Mouse (Mus musculus): ENCODE measurements around the gene Ipo13. TPM values are rescaled to one million over a fixed set of nuclear protein-coding genes. Genes with fewer than 3 reads are reported as not detected.

Gene Ipo13
- total and polyA plus RNA-seq, 3 experiments: 60.8 to 104 (median 68.4) TPM

GRCm38 (mm10) chr4:117873615-117874014 is 41.2 kb downstream of the Ipo13 start:
- intact Hi-C loops (cut with DNase I): no loop called here
- DNase-seq: no peak
- WGBS: 88% methylated on average over 9 of the region's 9 CpGs
- Histone ChIP-seq H3K36me3 (ENCODE audit: control insufficient read depth, insufficient read depth, low read length) (no peaks in the 10 kb centered on the region), H3K4me1 (ENCODE audit: control insufficient read depth, insufficient read depth, low read length) (no peaks in the 10 kb centered on the region), H3K79me2 (replicated peaks; ENCODE audit: control insufficient read depth, insufficient read depth, low read length) (no peaks in the 10 kb centered on the region), H3K27me3 (ENCODE audit: control insufficient read depth, insufficient read depth, low read length) (no peaks in the 10 kb centered on the region), H3K9ac (ENCODE audit: low read depth, low read length) (no peak overlapping the region), H3K4me3 (no peak overlapping the region), H3K27ac (no peak overlapping the region)
- TF ChIP-seq EP300 (IDR thresholded peaks at IDR 0.05; ENCODE audit: insufficient read depth, low read depth, low read length): no peak
- TF ChIP-seq POLR2A (IDR thresholded peaks at IDR 0.05; ENCODE audit: insufficient read depth, low read depth, low read length): no peak
- TF ChIP-seq CTCF (IDR thresholded peaks at IDR 0.05): no peak

GRCm38 (mm10) chr4:117872471-117872886 is 42.3 kb downstream of the Ipo13 start, which contains the start of gene Ccdc24:
Ccdc24 (minus strand) TSS chr4:117872557.
- Histone ChIP-seq H3K27ac (no peak within 1 kb of the TSS), H3K27me3 (ENCODE audit: control insufficient read depth, insufficient read depth, low read length) (no peaks in the 10 kb centered on the region), H3K79me2 (replicated peaks; ENCODE audit: control insufficient read depth, insufficient read depth, low read length) (no peaks in the 10 kb centered on the region), H3K36me3 (ENCODE audit: control insufficient read depth, insufficient read depth, low read length) (no peaks in the 10 kb centered on the region), H3K4me1 (ENCODE audit: control insufficient read depth, insufficient read depth, low read length) (no peaks in the 10 kb centered on the region), H3K9ac (ENCODE audit: low read depth, low read length) (no peak within 1 kb of the TSS), H3K4me3 (no peak within 1 kb of the TSS)
- intact Hi-C loops (cut with DNase I): no loop called here
- no peak for DNase-seq
- TF ChIP-seq EP300 (IDR thresholded peaks at IDR 0.05; ENCODE audit: insufficient read depth, low read depth, low read length): no peak
- TF ChIP-seq CTCF (IDR thresholded peaks at IDR 0.05): no peak
- no peak for TF ChIP-seq POLR2A (IDR thresholded peaks at IDR 0.05; ENCODE audit: insufficient read depth, low read depth, low read length)
- WGBS: 20% methylated on average over 14 of the region's 14 CpGs

GRCm38 (mm10) chr4:117871787-117872186 is 43.0 kb downstream of the Ipo13 start:
- no peak for DNase-seq
- H3K4me3 ChIP-seq: no peak overlapping the region
- WGBS: 70% methylated on average over 7 of the region's 7 CpGs
- H3K4me1 ChIP-seq (ENCODE audit: control insufficient read depth, insufficient read depth, low read length): no peaks in the 10 kb centered on the region
- no peaks in the 10 kb centered on the region for H3K79me2 ChIP-seq (replicated peaks; ENCODE audit: control insufficient read depth, insufficient read depth, low read length)
- no peaks in the 10 kb centered on the region for H3K36me3 ChIP-seq (ENCODE audit: control insufficient read depth, insufficient read depth, low read length)
- H3K27me3 ChIP-seq (ENCODE audit: control insufficient read depth, insufficient read depth, low read length): no peaks in the 10 kb centered on the region
- no peak overlapping the region for H3K9ac ChIP-seq (ENCODE audit: low read depth, low read length)
- intact Hi-C loops (cut with DNase I): no loop called here
- no peak for TF ChIP-seq EP300 (IDR thresholded peaks at IDR 0.05; ENCODE audit: insufficient read depth, low read depth, low read length)
- TF ChIP-seq POLR2A (IDR thresholded peaks at IDR 0.05; ENCODE audit: insufficient read depth, low read depth, low read length): no peak
- TF ChIP-seq CTCF (IDR thresholded peaks at IDR 0.05): no peak
- no peak overlapping the region for H3K27ac ChIP-seq

GRCm38 (mm10) chr4:117870437-117870836 is 44.4 kb downstream of the Ipo13 start:
- intact Hi-C loops (cut with DNase I): no loop called here
- H3K27ac ChIP-seq: no peak overlapping the region
- no peak for DNase-seq
- H3K4me1 ChIP-seq (ENCODE audit: control insufficient read depth, insufficient read depth, low read length): no peaks in the 10 kb centered on the region
- no peak overlapping the region for H3K9ac ChIP-seq (ENCODE audit: low read depth, low read length)
- 43% methylated on average over 1 of the region's 1 CpGs for WGBS
- H3K4me3 ChIP-seq: no peak overlapping the region
- no peaks in the 10 kb centered on the region for H3K36me3 ChIP-seq (ENCODE audit: control insufficient read depth, insufficient read depth, low read length)
- H3K79me2 ChIP-seq (replicated peaks; ENCODE audit: control insufficient read depth, insufficient read depth, low read length): no peaks in the 10 kb centered on the region
- no peaks in the 10 kb centered on the region for H3K27me3 ChIP-seq (ENCODE audit: control insufficient read depth, insufficient read depth, low read length)
- TF ChIP-seq EP300 (IDR thresholded peaks at IDR 0.05; ENCODE audit: insufficient read depth, low read depth, low read length): no peak
- TF ChIP-seq POLR2A (IDR thresholded peaks at IDR 0.05; ENCODE audit: insufficient read depth, low read depth, low read length): no peak
- no peak for TF ChIP-seq CTCF (IDR thresholded peaks at IDR 0.05)

- no peak for TF ChIP-seq EP300 (IDR thresholded peaks at IDR 0.05; ENCODE audit: insufficient read depth, low read depth, low read length)
- TF ChIP-seq CTCF (IDR thresholded peaks at IDR 0.05): no peak
- no peak for TF ChIP-seq POLR2A (IDR thresholded peaks at IDR 0.05; ENCODE audit: insufficient read depth, low read depth, low read length)
- no peak overlapping the region for H3K9ac ChIP-seq (ENCODE audit: low read depth, low read length)
- no peak for DNase-seq
- intact Hi-C loops (cut with DNase I): loop anchor here (5.0 to 10.0 kb wide), 2 partner anchors 165 to 213 kb away; no protein-coding TSS in a partner anchor
- H3K27me3 ChIP-seq (ENCODE audit: control insufficient read depth, insufficient read depth, low read length): no peaks in the 10 kb centered on the region
- no peaks in the 10 kb centered on the region for H3K79me2 ChIP-seq (replicated peaks; ENCODE audit: control insufficient read depth, insufficient read depth, low read length)
- H3K4me1 ChIP-seq (ENCODE audit: control insufficient read depth, insufficient read depth, low read length): no peaks in the 10 kb centered on the region
- WGBS: 74% methylated on average over 9 of the region's 9 CpGs
- no peak overlapping the region for H3K27ac ChIP-seq
- H3K4me3 ChIP-seq: no peak overlapping the region
- no peaks in the 10 kb centered on the region for H3K36me3 ChIP-seq (ENCODE audit: control insufficient read depth, insufficient read depth, low read length)
Measured at GRCm38 (mm10) chr4:117869317-117869716, 45.5 kb downstream of the Ipo13 start.

GRCm38 (mm10) chr4:117867823-117868222 is 47.0 kb downstream of the Ipo13 start:
- intact Hi-C loops (cut with DNase I): loop anchor here (1.0 to 10.0 kb wide), 3 partner anchors 39 to 214 kb away; no protein-coding TSS in a partner anchor
- peak; percentile 51 to 74 for DNase-seq
- WGBS: 17% methylated on average over 24 of the region's 24 CpGs
- no peak overlapping the region for H3K9ac ChIP-seq (ENCODE audit: low read depth, low read length)
- no peaks in the 10 kb centered on the region for H3K36me3 ChIP-seq (ENCODE audit: control insufficient read depth, insufficient read depth, low read length)
- no peak overlapping the region for H3K4me3 ChIP-seq
- TF ChIP-seq CTCF (IDR thresholded peaks at IDR 0.05) (peak; percentile 81), EP300 (IDR thresholded peaks at IDR 0.05; ENCODE audit: insufficient read depth, low read depth, low read length) (no peak)
- H3K4me1 ChIP-seq (ENCODE audit: control insufficient read depth, insufficient read depth, low read length): no peaks in the 10 kb centered on the region
- no peak overlapping the region for H3K27ac ChIP-seq
- no peaks in the 10 kb centered on the region for H3K27me3 ChIP-seq (ENCODE audit: control insufficient read depth, insufficient read depth, low read length)
- no peaks in the 10 kb centered on the region for H3K79me2 ChIP-seq (replicated peaks; ENCODE audit: control insufficient read depth, insufficient read depth, low read length)

Measured in heart, adult 2 months (tissue).